Mouse (Mus musculus) forebrain, embryonic 13.5 days (tissue): Measurements from ENCODE around the gene Actl7b. TPM values are rescaled to one million over a fixed set of nuclear protein-coding genes. Genes with fewer than 3 reads are reported as not detected.

Experiments used
- ATAC-seq: fragments of 200-750 bp; cut with Nextera tagmentation; 2 replicates; pipeline ENCODE4 v1.8.0; 2017
- H3K27ac ChIP-seq: fragments of 300-500 bp; sonication (generic); 2 replicates; pipeline ENCODE4 v1.5.1; 2015; ENCODE audit warnings: inconsistent platforms, mild to moderate bottlenecking, moderate library complexity
- H3K27me3 ChIP-seq: fragments of 300-500 bp; sonication (generic); 2 replicates; pipeline ENCODE4 v1.6.1; 2015; ENCODE audit warnings: mild to moderate bottlenecking, inconsistent platforms
- H3K36me3 ChIP-seq: fragments of 300-500 bp; sonication (generic); 2 replicates; pipeline ENCODE4 v1.6.1; 2015; ENCODE audit warnings: mild to moderate bottlenecking, inconsistent platforms; ENCODE audit not compliant: poor library complexity, severe bottlenecking
- H3K4me1 ChIP-seq: fragments of 300-500 bp; sonication (generic); 2 replicates; pipeline ENCODE4 v1.6.1; 2015; ENCODE audit warnings: inconsistent platforms
- H3K4me2 ChIP-seq: fragments of 300-500 bp; sonication (generic); 2 replicates; pipeline ENCODE4 v1.6.1; 2015; ENCODE audit warnings: inconsistent platforms, mild to moderate bottlenecking, moderate library complexity
- H3K4me3 ChIP-seq: fragments of 300-500 bp; sonication (generic); 2 replicates; pipeline ENCODE4 v1.5.1; 2015; ENCODE audit warnings: mild to moderate bottlenecking, inconsistent platforms
- H3K9ac ChIP-seq: fragments of 300-500 bp; sonication (generic); 2 replicates; pipeline ENCODE4 v1.6.1; 2015; ENCODE audit warnings: mild to moderate bottlenecking, inconsistent platforms
- H3K9me3 ChIP-seq: fragments of 300-500 bp; sonication (generic); replicated peaks from 2 replicates; pipeline ENCODE4 v1.6.1; 2016; ENCODE audit warnings: inconsistent platforms
- WGBS: fragments of 180-500 bp; shearing (Covaris S2); methylation state at CpG from one replicate; pipeline ENCODE4 v1.1.7; 2015; 5-methylcytosine and 5-hydroxymethylcytosine counted together
- polyA plus RNA-seq: library from polyadenylated mRNA; unstranded; fragments of >200 nt; fragmentation: Nextera tagmentation; extraction: Ambion mirVana; gene quantifications from 2 replicates; pipeline ENCODE4 v1.2.1, GENCODE M21; 2015

The Actl7b gene
- polyA plus RNA-seq, result not detected in 2 replicates

GRCm38 (mm10) chr4:56741041-56741493 lies at the start of gene Actl7b:
Actl7b (minus strand) TSS chr4:56741443.
- Histone ChIP-seq H3K4me3 (no peak within 1 kb of the TSS), H3K9me3 (no peaks in the 10 kb centered on the region), H3K4me1 (no peaks in the 10 kb centered on the region), H3K36me3 (peaks cover 19% of the 10 kb centered on the region), H3K27ac (no peak within 1 kb of the TSS), H3K4me2 (no peak within 1 kb of the TSS), H3K27me3 (no peaks in the 10 kb centered on the region), H3K9ac (no peak within 1 kb of the TSS)
- 94% methylated on average over 13 of the region's 13 CpGs for WGBS
- no peak for ATAC-seq

GRCm38 (mm10) chr4:56771065-56771464 lies 29.8 kb upstream of the Actl7b start:
- H3K36me3 ChIP-seq, result peaks cover 90% of the 10 kb centered on the region
- WGBS, result 83% methylated on average over 1 of the region's 1 CpGs
- no peaks in the 10 kb centered on the region for H3K9me3 ChIP-seq
- no peaks in the 10 kb centered on the region for H3K4me1 ChIP-seq
- H3K27me3 ChIP-seq, result no peaks in the 10 kb centered on the region
- H3K9ac ChIP-seq, result no peak overlapping the region
- no peak for ATAC-seq
- no peak overlapping the region for H3K27ac ChIP-seq
- no peak overlapping the region for H3K4me2 ChIP-seq
- H3K4me3 ChIP-seq, result no peak overlapping the region

DNA sequence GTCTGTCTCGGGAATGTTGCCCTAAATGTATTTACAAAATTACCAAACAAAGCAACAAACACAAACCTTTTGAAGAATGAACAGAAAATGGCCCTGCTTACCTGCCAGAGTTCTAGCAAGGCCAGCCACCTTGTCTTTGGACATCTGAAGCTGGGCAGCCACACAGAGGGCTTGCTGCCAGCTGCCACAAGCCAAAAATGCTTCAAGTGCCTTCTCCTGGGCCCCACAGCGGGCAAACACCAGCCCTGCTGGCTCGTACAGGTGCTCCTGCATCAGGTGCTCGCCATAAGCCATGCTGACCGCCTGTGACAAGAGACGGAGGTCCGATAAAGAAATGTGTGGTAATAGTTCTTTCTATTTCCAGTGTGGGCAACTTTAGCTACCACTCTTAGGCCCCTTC lies 27.7 kb upstream of the Actl7b start:
- Histone ChIP-seq H3K9me3 (no peaks in the 10 kb centered on the region), H3K4me1 (no peaks in the 10 kb centered on the region), H3K4me2 (no peak overlapping the region), H3K9ac (no peak overlapping the region), H3K36me3 (peaks cover 96% of the 10 kb centered on the region), H3K4me3 (no peak overlapping the region), H3K27me3 (no peaks in the 10 kb centered on the region), H3K27ac (no peak overlapping the region)
- no peak for ATAC-seq
- WGBS, result 94% methylated on average over 7 of the region's 7 CpGs

DNA sequence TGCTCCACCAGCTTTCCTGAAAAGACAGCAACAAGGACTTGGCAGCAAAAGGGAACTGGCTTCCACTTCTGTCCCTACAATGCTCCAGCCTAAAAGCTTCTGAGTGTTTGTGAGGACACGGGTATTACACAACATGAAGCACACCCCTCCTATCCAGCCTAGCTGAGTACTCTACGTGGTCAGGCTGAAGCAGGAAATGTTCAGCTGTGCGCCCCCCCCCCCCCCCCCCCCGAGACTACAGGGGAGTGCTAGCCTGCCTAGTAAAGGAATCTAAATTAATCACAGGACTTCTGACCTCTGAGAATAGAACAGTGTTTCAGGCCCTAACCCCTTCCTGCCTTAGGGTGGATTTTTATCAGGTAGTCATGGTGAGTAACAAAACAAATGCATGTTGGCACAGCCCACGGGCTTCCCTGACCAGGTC lies 26.6 kb upstream of the Actl7b start:
- no peak for ATAC-seq

GRCm38 (mm10) chr4:56757693-56758092 lies 16.4 kb upstream of the Actl7b start:
- 97% methylated on average over 1 of the region's 1 CpGs for WGBS
- ATAC-seq, result no peak
- Histone ChIP-seq H3K27ac (no peak overlapping the region), H3K4me2 (no peak overlapping the region), H3K27me3 (no peaks in the 10 kb centered on the region), H3K4me3 (no peak overlapping the region), H3K9me3 (no peaks in the 10 kb centered on the region), H3K36me3 (peaks cover 96% of the 10 kb centered on the region), H3K4me1 (no peaks in the 10 kb centered on the region), H3K9ac (no peak overlapping the region)

More for the DNA sequence above, 26.6 kb upstream of the Actl7b start:
- no peaks in the 10 kb centered on the region for H3K27me3 ChIP-seq
- H3K36me3 ChIP-seq, result peaks cover 91% of the 10 kb centered on the region
- no peaks in the 10 kb centered on the region for H3K4me1 ChIP-seq
- H3K4me3 ChIP-seq, result no peak overlapping the region
- H3K9me3 ChIP-seq, result no peaks in the 10 kb centered on the region
- H3K9ac ChIP-seq, result no peak overlapping the region
- no peak overlapping the region for H3K27ac ChIP-seq
- 73% methylated on average over 5 of the region's 5 CpGs for WGBS
- H3K4me2 ChIP-seq, result no peak overlapping the region

GRCm38 (mm10) chr4:56756966-56757600 lies 15.8 kb upstream of the Actl7b start:
- Histone ChIP-seq H3K27ac (no peak overlapping the region), H3K4me1 (no peaks in the 10 kb centered on the region), H3K4me2 (no peak overlapping the region), H3K27me3 (no peaks in the 10 kb centered on the region), H3K4me3 (no peak overlapping the region), H3K36me3 (peaks cover 91% of the 10 kb centered on the region), H3K9ac (no peak overlapping the region), H3K9me3 (no peaks in the 10 kb centered on the region)
- ATAC-seq, result no peak
- WGBS, result 92% methylated on average over 10 of the region's 10 CpGs

DNA sequence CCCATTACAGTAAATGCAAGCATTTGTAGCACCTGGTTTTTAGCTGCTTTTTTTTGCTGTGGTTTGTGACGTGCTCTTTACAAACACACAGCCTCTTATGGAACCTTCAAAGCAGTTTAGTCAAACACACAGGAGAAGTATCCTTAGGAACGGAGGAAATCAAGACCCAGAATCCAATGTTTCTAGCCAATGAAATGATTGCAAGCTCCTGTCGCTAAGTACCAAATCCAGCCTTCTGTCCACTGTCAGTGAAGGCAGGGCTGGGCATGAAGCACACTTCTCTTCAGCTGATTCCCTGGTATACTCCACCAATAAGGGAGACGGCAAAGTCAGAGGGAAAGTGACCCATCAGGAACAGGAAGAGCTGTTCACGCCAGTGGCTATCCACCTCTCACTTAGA lies 14.8 kb upstream of the Actl7b start:
- WGBS, result 93% methylated on average over 5 of the region's 5 CpGs

DNA sequence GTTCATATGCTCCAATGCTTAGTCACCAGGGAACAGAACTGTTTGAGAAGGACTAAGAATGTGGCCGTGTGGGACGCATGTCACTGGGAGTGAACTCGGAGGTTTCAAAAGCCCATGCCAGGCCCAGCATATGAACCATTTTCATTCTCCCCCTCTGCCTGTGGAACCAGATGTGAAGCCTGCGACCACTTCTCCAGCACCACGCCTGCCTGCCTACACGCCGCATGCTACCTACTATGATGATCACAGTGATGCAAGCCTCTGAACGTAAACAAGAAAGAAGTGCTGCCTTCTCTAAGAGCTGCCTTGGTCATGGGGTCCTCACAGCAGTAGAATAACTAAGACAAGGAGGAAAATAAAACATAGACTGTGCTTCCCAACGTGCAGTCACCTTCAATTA lies 6.2 kb upstream of the Actl7b start:
- Histone ChIP-seq H3K4me2 (no peak overlapping the region), H3K4me3 (no peak overlapping the region), H3K36me3 (peaks cover 78% of the 10 kb centered on the region), H3K9me3 (no peaks in the 10 kb centered on the region), H3K9ac (no peak overlapping the region), H3K4me1 (no peaks in the 10 kb centered on the region), H3K27me3 (no peaks in the 10 kb centered on the region), H3K27ac (no peak overlapping the region)
- 98% methylated on average over 9 of the region's 9 CpGs for WGBS
- ATAC-seq, result no peak

More for the DNA sequence above, 14.8 kb upstream of the Actl7b start:
- Histone ChIP-seq H3K9me3 (no peaks in the 10 kb centered on the region), H3K9ac (no peak overlapping the region), H3K4me1 (no peaks in the 10 kb centered on the region), H3K27ac (no peak overlapping the region), H3K4me2 (no peak overlapping the region), H3K27me3 (no peaks in the 10 kb centered on the region), H3K4me3 (no peak overlapping the region), H3K36me3 (peaks cover 91% of the 10 kb centered on the region)
- ATAC-seq, result no peak

DNA sequence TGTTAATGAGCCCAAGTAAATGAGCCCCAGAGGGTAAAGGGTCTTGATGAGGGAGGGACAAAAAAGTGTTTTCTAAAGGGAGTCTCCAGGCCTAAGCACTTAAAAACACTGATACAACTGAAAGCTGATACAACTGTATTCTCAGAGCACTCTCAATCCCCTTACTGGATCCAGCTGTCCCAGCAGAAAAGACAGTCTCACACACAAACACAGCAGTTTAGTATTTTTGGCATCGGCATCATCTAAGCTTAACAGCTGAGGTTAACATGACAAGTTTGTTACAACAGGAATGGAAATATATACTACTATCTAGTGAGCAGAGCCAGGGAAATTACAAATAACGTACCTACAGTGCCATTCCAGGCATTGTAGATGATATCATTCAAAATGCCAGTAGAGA lies 5.1 kb upstream of the Actl7b start:
- no peak overlapping the region for H3K27ac ChIP-seq
- no peak overlapping the region for H3K4me3 ChIP-seq
- H3K36me3 ChIP-seq, result peaks cover 69% of the 10 kb centered on the region
- no peaks in the 10 kb centered on the region for H3K9me3 ChIP-seq
- no peak for ATAC-seq
- WGBS, result 92% methylated on average over 2 of the region's 2 CpGs
- no peaks in the 10 kb centered on the region for H3K27me3 ChIP-seq
- H3K4me1 ChIP-seq, result no peaks in the 10 kb centered on the region
- no peak overlapping the region for H3K4me2 ChIP-seq
- H3K9ac ChIP-seq, result no peak overlapping the region

- Histone ChIP-seq H3K9me3 (no peaks in the 10 kb centered on the region), H3K36me3 (peaks cover 43% of the 10 kb centered on the region), H3K4me2 (no peak within 1 kb of the TSS), H3K4me1 (no peaks in the 10 kb centered on the region), H3K4me3 (no peak within 1 kb of the TSS), H3K27me3 (no peaks in the 10 kb centered on the region), H3K9ac (no peak within 1 kb of the TSS), H3K27ac (no peak within 1 kb of the TSS)
- no peak for ATAC-seq
- WGBS, result 97% methylated on average over 21 of the region's 21 CpGs
Measured at GRCm38 (mm10) chr4:56743363-56744195, 2.3 kb upstream of the Actl7b start, which contains the start of gene Actl7a. Actl7a (plus strand) TSS chr4:56743413.

DNA sequence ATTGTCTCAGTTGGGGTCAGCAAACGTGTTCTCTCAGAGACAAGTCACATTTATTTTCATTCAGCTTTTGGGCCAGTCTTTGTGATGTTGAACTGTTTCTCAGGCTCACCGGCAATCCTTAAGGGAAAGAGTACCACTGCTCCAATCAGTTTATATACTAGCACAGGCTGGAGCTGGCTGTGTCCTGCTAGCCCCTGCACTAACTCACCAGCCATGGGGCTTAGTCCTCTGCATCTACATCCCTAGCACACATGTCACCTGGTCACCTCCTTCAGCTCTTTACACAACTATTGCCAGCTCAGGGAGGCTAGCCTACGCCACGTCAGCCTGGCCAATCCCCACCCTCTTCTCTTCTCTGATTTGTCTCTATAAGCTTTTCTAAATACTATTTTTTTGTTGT lies 1.5 kb upstream of the Actl7b start:
- Histone ChIP-seq H3K27ac (no peak overlapping the region), H3K4me1 (no peaks in the 10 kb centered on the region), H3K27me3 (no peaks in the 10 kb centered on the region), H3K4me3 (no peak overlapping the region), H3K9ac (no peak overlapping the region), H3K9me3 (no peaks in the 10 kb centered on the region), H3K4me2 (no peak overlapping the region), H3K36me3 (peaks cover 34% of the 10 kb centered on the region)
- ATAC-seq, result no peak; the same call in 1 of the 2 replicates
- WGBS, result 89% methylated on average over 4 of the region's 4 CpGs

GRCm38 (mm10) chr4:56740611-56741010 lies 632 bp downstream of the Actl7b start:
- WGBS, result 95% methylated on average over 20 of the region's 20 CpGs
- no peaks in the 10 kb centered on the region for H3K4me1 ChIP-seq
- peaks cover 15% of the 10 kb centered on the region for H3K36me3 ChIP-seq

More at GRCm38 (mm10) chr4:56740611-56741010, 632 bp downstream of the Actl7b start:
- Histone ChIP-seq H3K4me2 (no peak overlapping the region), H3K27ac (no peak overlapping the region), H3K27me3 (no peaks in the 10 kb centered on the region), H3K9me3 (no peaks in the 10 kb centered on the region), H3K4me3 (no peak overlapping the region), H3K9ac (no peak overlapping the region)
- no peak for ATAC-seq
